Mouse (Mus musculus): ENCODE measurements around the gene Ank2.

Gene Ank2

GRCm38 (mm10) chr3:127161998-127162712 lies 337.0 kb downstream of the Ank2 start:
- peak; percentile 77 for DNase-seq

- no peak for DNase-seq
Measured at GRCm38 (mm10) chr3:127161085-127161837, 337.9 kb downstream of the Ank2 start.

GRCm38 (mm10) chr3:127157706-127158105 lies 341.4 kb downstream of the Ank2 start:
- DNase-seq, result no peak

GRCm38 (mm10) chr3:127156080-127156479 lies 343.1 kb downstream of the Ank2 start:
- peak; percentile 57 for DNase-seq

- no peak for DNase-seq
Measured at GRCm38 (mm10) chr3:127153861-127154260, 345.3 kb downstream of the Ank2 start.

GRCm38 (mm10) chr3:127153443-127153842 lies 345.7 kb downstream of the Ank2 start:
- no peak for DNase-seq

- DNase-seq, result no peak
Measured at GRCm38 (mm10) chr3:127148648-127149047, 350.5 kb downstream of the Ank2 start.

- DNase-seq, result no peak
Measured at GRCm38 (mm10) chr3:127140590-127140989, 358.6 kb downstream of the Ank2 start.

- DNase-seq, result no peak
Measured at GRCm38 (mm10) chr3:127139638-127140037, 359.5 kb downstream of the Ank2 start.

GRCm38 (mm10) chr3:127137508-127137907 lies 361.6 kb downstream of the Ank2 start:
- no peak for DNase-seq

GRCm38 (mm10) chr3:127134062-127134461 lies 365.1 kb downstream of the Ank2 start:
- DNase-seq, result no peak

GRCm38 (mm10) chr3:127131048-127131447 lies 368.1 kb downstream of the Ank2 start:
- DNase-seq, result no peak

GRCm38 (mm10) chr3:127130167-127130770 lies 368.9 kb downstream of the Ank2 start:
- DNase-seq, result no peak

GRCm38 (mm10) chr3:127129750-127130149 lies 369.4 kb downstream of the Ank2 start:
- DNase-seq, result no peak

GRCm38 (mm10) chr3:127127611-127128010 lies 371.5 kb downstream of the Ank2 start:
- DNase-seq, result no peak

GRCm38 (mm10) chr3:127126220-127126619 lies 372.9 kb downstream of the Ank2 start:
- no peak for DNase-seq

- DNase-seq, result no peak
Measured at GRCm38 (mm10) chr3:127124375-127124993, 374.7 kb downstream of the Ank2 start.

- DNase-seq, result no peak
Measured at GRCm38 (mm10) chr3:127123376-127123775, 375.8 kb downstream of the Ank2 start.

- no peak for DNase-seq
Measured at GRCm38 (mm10) chr3:127118777-127119176, 380.4 kb downstream of the Ank2 start.

- DNase-seq, result no peak
Measured at GRCm38 (mm10) chr3:127116226-127116625, 382.9 kb downstream of the Ank2 start.

- no peak for DNase-seq
Measured at GRCm38 (mm10) chr3:127113238-127113637, 385.9 kb downstream of the Ank2 start.

- DNase-seq, result no peak
Measured at GRCm38 (mm10) chr3:127109413-127109812, 389.7 kb downstream of the Ank2 start.

- DNase-seq, result no peak
Measured at GRCm38 (mm10) chr3:127108481-127108880, 390.7 kb downstream of the Ank2 start.
